22 mouse cellular contexts compared by ENCODE assay signal in genomic region chr11:3366411-3366810, GRCm38 (mm10). TPM values are rescaled to one million over a fixed set of nuclear protein-coding genes. Genes with fewer than 3 reads are reported as not detected.
DNase-seq lines count a peak whose midpoint lies in the region; ATAC-seq and TF ChIP-seq lines count a peak whose summit lies in the region.
"Had no signal": no experiment of that assay in that cellular context is flagged by ENCODE, and none has a peak within 500 bp of the region (broad histone marks: within the 10 kb centered on the region; RNA-seq: fewer than 3 reads in every experiment).

No protein-coding gene starts in this region.

- H3K27ac ChIP-seq in kidney, embryonic 15.5 days, result no peak overlapping the region
- H3K27ac ChIP-seq in kidney, embryonic 14.5 days (ENCODE audit: low read depth, low read length), result no peak overlapping the region
- no peak overlapping the region for H3K27ac ChIP-seq in embryonic facial prominence, embryonic 11.5 days (replicated peaks; ENCODE audit: low read depth, low read length)
- peak overlapping the region; percentile 6; the same call in 1 of the 2 replicates for H3K27ac ChIP-seq in limb, embryonic 15.5 days
- H3K27ac ChIP-seq: forebrain, embryonic 13.5 days; gastrocnemius, adult 2 months; left cerebral cortex, adult 2 months; neural tube, embryonic 15.5 days had no signal

- no peak overlapping the region for H3K4me3 ChIP-seq in kidney, embryonic 15.5 days (replicated peaks)
- H3K4me3 ChIP-seq in kidney, embryonic 14.5 days (ENCODE audit: low read length), result no peak overlapping the region
- H3K4me3 ChIP-seq in E14TG2a.4 (replicated peaks; ENCODE audit: low read length), result peak overlapping the region; percentile 50
- H3K4me3 ChIP-seq in embryonic facial prominence, embryonic 11.5 days (ENCODE audit: low read depth, low read length), result no peak overlapping the region
- no peak overlapping the region for H3K4me3 ChIP-seq in limb, embryonic 15.5 days
- H3K4me3 ChIP-seq: forebrain, embryonic 13.5 days; gastrocnemius, adult 2 months; left cerebral cortex, adult 2 months; neural tube, embryonic 15.5 days had no signal

- no peak overlapping the region for H3K4me2 ChIP-seq in kidney, embryonic 15.5 days
- H3K4me2 ChIP-seq in kidney, embryonic 14.5 days (replicated peaks; ENCODE audit: low read depth, low read length), result no peak overlapping the region
- H3K4me2 ChIP-seq in embryonic facial prominence, embryonic 11.5 days (ENCODE audit: low read depth, low read length), result no peak overlapping the region
- no peak overlapping the region for H3K4me2 ChIP-seq in limb, embryonic 15.5 days
- H3K4me2 ChIP-seq: forebrain, embryonic 13.5 days; heart, embryonic 11.5 days; liver, embryonic 11.5 days; midbrain, embryonic 11.5 days; neural tube, embryonic 15.5 days had no signal

- H3K9me3 ChIP-seq in kidney, embryonic 15.5 days (replicated peaks), result no peaks in the 10 kb centered on the region
- peaks cover 3% of the 10 kb centered on the region; the same call in 1 of the 2 replicates for H3K9me3 ChIP-seq in kidney, embryonic 14.5 days (ENCODE audit: control insufficient read depth, low read length)
- no peaks in the 10 kb centered on the region for H3K9me3 ChIP-seq in E14TG2a.4 (ENCODE audit: low read length)
- no peaks in the 10 kb centered on the region for H3K9me3 ChIP-seq in embryonic facial prominence, embryonic 11.5 days (replicated peaks; ENCODE audit: control insufficient read depth, low read length)
- H3K9me3 ChIP-seq in limb, embryonic 15.5 days, result no peaks in the 10 kb centered on the region
- H3K9me3 ChIP-seq: neural tube, embryonic 15.5 days had no signal

- 0 out of 2 replicates have a peak overlapping the region, but pooled peaks have one; percentile 10 for H3K9ac ChIP-seq in kidney, embryonic 15.5 days
- H3K9ac ChIP-seq in kidney, embryonic 14.5 days (ENCODE audit: low read depth, low read length), result no peak overlapping the region
- peak overlapping the region; percentile 22; the same call in 1 of the 2 replicates for H3K9ac ChIP-seq in embryonic facial prominence, embryonic 11.5 days (replicated peaks; ENCODE audit: low read length)
- H3K9ac ChIP-seq in limb, embryonic 15.5 days, result no peak overlapping the region
- H3K9ac ChIP-seq: forebrain, embryonic 13.5 days; liver, postnatal 0 days; neural tube, embryonic 15.5 days had no signal

- no peaks in the 10 kb centered on the region for H3K27me3 ChIP-seq in kidney, embryonic 15.5 days
- no peaks in the 10 kb centered on the region for H3K27me3 ChIP-seq in kidney, embryonic 14.5 days (ENCODE audit: control insufficient read depth, insufficient read depth, low read length)
- no peaks in the 10 kb centered on the region for H3K27me3 ChIP-seq in E14TG2a.4 (ENCODE audit: insufficient read depth, low read length)
- no peaks in the 10 kb centered on the region for H3K27me3 ChIP-seq in embryonic facial prominence, embryonic 11.5 days (ENCODE audit: control insufficient read depth, insufficient read depth, low read length)
- no peaks in the 10 kb centered on the region for H3K27me3 ChIP-seq in limb, embryonic 15.5 days
- H3K27me3 ChIP-seq: forebrain, embryonic 13.5 days; neural tube, embryonic 15.5 days had no signal

- DNase-seq in embryonic facial prominence, embryonic 11.5 days (ENCODE audit: low spot score), result no peak
- no peak for DNase-seq in gastrocnemius, postnatal 4 days (ENCODE audit: low spot score in 2 of 2)
- no peak for DNase-seq in c-Kit-positive CD71-positive TER-119-positive erythroid progenitor cells, embryonic 14.5 days (ENCODE audit: low spot score)
- DNase-seq: adrenal gland, postnatal 10 days; cerebellum, adult 2 months; cerebellum, postnatal 25 days; gastrocnemius, adult 2 months; kidney, postnatal 4 days; left cerebral cortex, postnatal 4 days; liver, postnatal 0 days; lung, postnatal 14 days had no signal

- 84% methylated on average over 7 of the region's 7 CpGs for WGBS in kidney, embryonic 15.5 days
- 86% methylated on average over 7 of the region's 7 CpGs for WGBS in kidney, embryonic 14.5 days
- 74% methylated on average over 7 of the region's 7 CpGs for WGBS in embryonic facial prominence, embryonic 11.5 days
- 72% methylated on average over 7 of the region's 7 CpGs for WGBS in limb, embryonic 15.5 days

- H3K36me3 ChIP-seq in kidney, embryonic 15.5 days, result peaks cover 14% of the 10 kb centered on the region
- no peaks in the 10 kb centered on the region for H3K36me3 ChIP-seq in kidney, embryonic 14.5 days (ENCODE audit: control insufficient read depth, insufficient read depth, low read length)
- H3K36me3 ChIP-seq in E14TG2a.4 (ENCODE audit: insufficient read depth, low read length), result peaks cover 28% of the 10 kb centered on the region
- no peaks in the 10 kb centered on the region; the same call in 1 of the 2 replicates for H3K36me3 ChIP-seq in embryonic facial prominence, embryonic 11.5 days (replicated peaks; ENCODE audit: control insufficient read depth, insufficient read depth, low read depth, low read length)
- peaks cover 4% of the 10 kb centered on the region; the same call in 1 of the 2 replicates for H3K36me3 ChIP-seq in limb, embryonic 15.5 days

- no peak for TF ChIP-seq CTCF in E14TG2a.4 (conservative IDR thresholded peaks at IDR 0.05; ENCODE audit: low read length)

- H3K4me1 ChIP-seq in kidney, embryonic 15.5 days, result peaks cover 30% of the 10 kb centered on the region
- peaks cover 11% of the 10 kb centered on the region; the same call in 1 of the 2 replicates for H3K4me1 ChIP-seq in kidney, embryonic 14.5 days (ENCODE audit: control insufficient read depth, insufficient read depth, low read length)
- H3K4me1 ChIP-seq in E14TG2a.4 (replicated peaks; ENCODE audit: low read depth, low read length), result peaks cover 70% of the 10 kb centered on the region
- peaks cover 4% of the 10 kb centered on the region for H3K4me1 ChIP-seq in embryonic facial prominence, embryonic 11.5 days (ENCODE audit: control insufficient read depth, insufficient read depth, low read length)
- peaks cover 17% of the 10 kb centered on the region for H3K4me1 ChIP-seq in limb, embryonic 15.5 days

- no peak for ATAC-seq in kidney, embryonic 15.5 days (replicated peaks; ENCODE audit: low FRiP score)
- no peak for ATAC-seq in kidney, embryonic 14.5 days (ENCODE audit: low FRiP score, low TSS enrichment)
- no peak for ATAC-seq in embryonic facial prominence, embryonic 11.5 days (replicated peaks; ENCODE audit: insufficient number of reproducible peaks, low FRiP score, low TSS enrichment, low read depth)
- ATAC-seq in limb, embryonic 15.5 days (ENCODE audit: insufficient number of reproducible peaks, low FRiP score, low TSS enrichment, low read depth), result no peak
- ATAC-seq: forebrain, embryonic 13.5 days; intestine, postnatal 0 days; liver, postnatal 0 days had no signal

RNA-seq across cellular contexts. Expression of gene Pik3ip1, which starts 36.2 kb away (rescaled TPM):
- polyA plus RNA-seq in kidney, embryonic 15.5 days (2015; fragmentation: Nextera tagmentation; extraction: Ambion mirVana), result 11.4 and 13.2 TPM in 2 replicates
- 7.0 and 7.8 TPM in 2 replicates for polyA plus RNA-seq in kidney, embryonic 14.5 days (2014; fragmentation: Nextera tagmentation; extraction: Ambion mirVana)
- polyA plus RNA-seq in embryonic facial prominence, embryonic 11.5 days (2014; fragmentation: Nextera tagmentation; extraction: Ambion mirVana), result 10.5 and 10.6 TPM in 2 replicates
- polyA plus RNA-seq in limb, embryonic 15.5 days (2015; fragmentation: Nextera tagmentation; extraction: Ambion mirVana), result 15.6 and 17.9 TPM in 2 replicates
- total RNA-seq in gastrocnemius, postnatal 4 days (2021), result 10 to 100 TPM; 14.9 to 18.2 TPM

RNA-seq across cellular contexts. Expression of gene Limk2, which starts 42.6 kb away (rescaled TPM):
- polyA plus RNA-seq in kidney, embryonic 15.5 days (2015; fragmentation: Nextera tagmentation; extraction: Ambion mirVana), result 40.5 and 46.0 TPM in 2 replicates
- 32.6 and 41.7 TPM in 2 replicates for polyA plus RNA-seq in kidney, embryonic 14.5 days (2014; fragmentation: Nextera tagmentation; extraction: Ambion mirVana)
- 47.3 and 55.9 TPM in 2 replicates for polyA plus RNA-seq in embryonic facial prominence, embryonic 11.5 days (2014; fragmentation: Nextera tagmentation; extraction: Ambion mirVana)
- polyA plus RNA-seq in limb, embryonic 15.5 days (2015; fragmentation: Nextera tagmentation; extraction: Ambion mirVana), result 102 and 108 TPM in 2 replicates
- 10 to 100 TPM; 23.6 to 28.2 TPM for total RNA-seq in gastrocnemius, postnatal 4 days (2021)

Comparison
In these comparisons a context has a peak if more than half of its experiments do, and no peak if none do; other contexts are left out.
1. H3K9ac ChIP-seq: peak in kidney, embryonic 15.5 days (single experiment) and embryonic facial prominence, embryonic 11.5 days (single experiment); none in kidney, embryonic 14.5 days (single experiment) and limb, embryonic 15.5 days (single experiment).